In genomic region chr11:22867691-22868090, GRCm38 (mm10) we compare ENCODE assay signal across 16 mouse cellular contexts.
"Had no signal": no experiment of that assay in that cellular context is flagged by ENCODE, and none has a peak within 500 bp of the region (broad histone marks: within the 10 kb centered on the region; RNA-seq: fewer than 3 reads in every experiment).

No protein-coding gene starts in this region.

- H3K4me1 ChIP-seq: neural tube, embryonic 15.5 days; stomach, embryonic 15.5 days had no signal

- DNase-seq: retina, postnatal 1 day; right cerebral cortex, adult 18-20 months; right cerebral cortex, postnatal 14 days; right cerebral cortex, postnatal 25 days; right cerebral cortex, postnatal 4 days; spleen, adult 18-20 months; thymus, adult 18-20 months; thymus, adult 2 months; thymus, postnatal 14 days; thymus, postnatal 25 days; thymus, postnatal 36 days; thymus, postnatal 4 days had no signal

- H3K4me3 ChIP-seq: neural tube, embryonic 13.5 days; neural tube, embryonic 15.5 days; stomach, embryonic 15.5 days had no signal

- H3K36me3 ChIP-seq: neural tube, embryonic 13.5 days; neural tube, embryonic 15.5 days; stomach, embryonic 15.5 days had no signal

- H3K9ac ChIP-seq: neural tube, embryonic 13.5 days; neural tube, embryonic 15.5 days; stomach, embryonic 15.5 days had no signal

- H3K4me2 ChIP-seq: neural tube, embryonic 13.5 days; neural tube, embryonic 15.5 days; stomach, embryonic 15.5 days had no signal

- H3K27me3 ChIP-seq: stomach, embryonic 15.5 days had no signal

- H3K9me3 ChIP-seq: neural tube, embryonic 13.5 days; neural tube, embryonic 15.5 days; stomach, embryonic 15.5 days had no signal

- H3K27ac ChIP-seq: neural tube, embryonic 13.5 days; neural tube, embryonic 15.5 days; stomach, embryonic 15.5 days; stomach, postnatal 0 days had no signal
